Mouse (Mus musculus): ENCODE measurements at regions not wholly inside any gene's neighbourhood (a gene's known extent, or its start where the extent isn't known, plus 50 kb on each side); places are given as distances from the start of the nearest gene placed in this dataset.

- TF ChIP-seq CTCF (conservative IDR thresholded peaks at IDR 0.05; ENCODE audit: low read length), result no peak
- no peak for TF ChIP-seq POU5F1 (IDR thresholded peaks at IDR 0.05; ENCODE audit: borderline replicate concordance, low read length)
- TF ChIP-seq NANOG (IDR thresholded peaks at IDR 0.05; ENCODE audit: borderline replicate concordance, low read length), result no peak
These were observed 110.0 kb downstream of the Psat1 start for GRCm38 (mm10) chr19:15836956-15837714.
